Mouse (Mus musculus): ENCODE results near the gene Zfp747.
"Not testable (repeated sequence)": the region's sequence is repeated elsewhere in the genome, so short reads cannot be mapped to it uniquely, and the experiment has no call there.

Gene Zfp747

GRCm38 (mm10) chr7:127371870-127372269 lies 4.0 kb downstream of the Zfp747 start:
- in situ Hi-C loops (cut with MboI, MseI): not testable (repeated sequence)

- in situ Hi-C loops (cut with MboI, MseI): no loop called here
Measured at GRCm38 (mm10) chr7:127371213-127371612, 4.6 kb downstream of the Zfp747 start.

DNA sequence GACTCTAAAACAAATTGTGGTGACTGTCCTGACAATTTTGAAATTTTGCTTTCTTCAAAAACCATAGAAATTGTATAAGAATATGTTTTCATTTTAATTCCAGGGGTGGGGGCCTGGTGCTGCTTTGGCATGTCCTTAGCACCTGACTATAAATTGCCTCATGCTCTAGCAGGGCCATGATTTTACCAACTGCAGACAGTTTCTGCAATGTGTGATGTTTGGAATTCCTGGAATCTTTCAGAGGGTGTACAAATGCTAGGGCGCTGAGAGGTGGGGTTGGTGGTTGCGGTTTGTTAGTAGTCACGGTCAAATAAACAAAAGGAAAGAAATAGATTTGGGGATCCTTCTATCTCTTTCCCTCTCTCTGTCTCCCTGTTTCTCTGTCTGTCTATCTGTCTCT lies 9.6 kb downstream of the Zfp747 start:
- in situ Hi-C loops (cut with MboI, MseI): no loop called here

GRCm38 (mm10) chr7:127364166-127364565 lies 11.7 kb downstream of the Zfp747 start:
- in situ Hi-C loops (cut with MboI, MseI): loop anchor here (5.0 kb wide), 2 partner anchors 53 to 133 kb away; no protein-coding TSS in a partner anchor

DNA sequence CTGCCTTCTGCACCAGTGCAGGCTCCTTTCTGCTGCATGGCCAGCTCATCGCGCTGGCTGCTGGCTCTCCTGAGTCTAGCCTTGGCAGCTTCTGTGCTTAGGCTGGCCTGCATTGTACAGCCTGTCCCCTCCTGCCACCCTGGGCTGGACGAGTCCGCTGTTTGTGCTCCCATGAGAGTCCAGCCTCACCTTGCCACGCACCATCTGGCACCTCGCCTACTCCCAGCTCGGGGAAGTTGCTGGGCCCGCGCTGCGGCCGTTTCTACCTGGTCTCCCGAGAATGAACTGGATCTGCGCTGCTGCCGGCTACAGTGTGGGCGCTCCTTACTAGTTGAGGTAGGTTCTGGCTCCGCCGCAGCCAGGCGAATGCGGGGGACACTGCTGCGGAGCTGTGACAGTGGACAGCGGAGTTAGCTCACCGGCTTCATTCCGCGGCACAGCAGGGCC lies 12.4 kb downstream of the Zfp747 start:
- in situ Hi-C loops (cut with MboI, MseI): loop anchor here (5.0 kb wide), 2 partner anchors 54 to 134 kb away; no protein-coding TSS in a partner anchor

DNA sequence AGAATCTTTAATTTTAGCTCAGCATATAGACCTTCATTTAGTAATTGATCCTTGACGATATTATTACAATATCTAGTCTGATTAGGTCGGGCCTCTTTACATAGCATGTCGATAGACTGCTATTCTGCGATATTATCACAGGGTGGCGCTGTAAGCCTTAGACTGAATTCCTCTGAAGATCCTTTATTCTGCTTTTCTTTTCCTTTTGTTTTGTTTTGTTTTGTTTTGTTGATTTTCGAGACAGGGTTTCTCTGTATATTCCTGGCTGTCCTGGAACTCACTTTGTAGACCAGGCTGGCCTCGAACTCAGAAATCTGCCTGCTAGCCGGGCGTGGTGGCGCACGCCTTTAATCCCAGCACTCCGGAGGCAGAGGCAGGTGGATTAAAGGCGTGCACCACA lies 13.4 kb downstream of the Zfp747 start:
- in situ Hi-C loops (cut with MboI, MseI): loop anchor here (5.0 kb wide), 2 partner anchors 55 to 135 kb away; no protein-coding TSS in a partner anchor

DNA sequence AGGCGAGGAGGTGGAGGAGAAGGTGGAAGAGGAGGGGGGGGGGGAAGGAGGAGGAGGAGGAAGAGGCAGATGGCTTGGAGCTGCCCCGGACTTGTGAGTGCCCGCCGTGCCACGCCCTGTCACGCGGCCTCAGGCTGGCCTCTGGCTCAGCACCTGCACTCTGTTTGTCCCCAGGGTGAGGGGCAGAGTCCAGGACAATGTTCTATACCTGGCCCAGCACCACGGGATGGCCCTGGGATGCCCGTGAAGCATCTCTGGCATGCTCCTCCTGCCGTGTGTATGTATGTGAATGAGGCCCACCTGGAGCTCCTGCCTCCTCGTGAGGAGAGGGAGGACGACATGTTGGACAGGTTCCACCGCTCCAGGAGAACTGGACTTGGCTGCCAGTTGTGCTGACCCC lies 14.4 kb downstream of the Zfp747 start:
- in situ Hi-C loops (cut with MboI, MseI): loop anchor here (5.0 kb wide), 2 partner anchors 56 to 136 kb away; no protein-coding TSS in a partner anchor

- in situ Hi-C loops (cut with MboI, MseI): loop anchor here (5.0 kb wide), 2 partner anchors 57 to 137 kb away; no protein-coding TSS in a partner anchor
Measured at GRCm38 (mm10) chr7:127360265-127360664, 15.6 kb downstream of the Zfp747 start.

DNA sequence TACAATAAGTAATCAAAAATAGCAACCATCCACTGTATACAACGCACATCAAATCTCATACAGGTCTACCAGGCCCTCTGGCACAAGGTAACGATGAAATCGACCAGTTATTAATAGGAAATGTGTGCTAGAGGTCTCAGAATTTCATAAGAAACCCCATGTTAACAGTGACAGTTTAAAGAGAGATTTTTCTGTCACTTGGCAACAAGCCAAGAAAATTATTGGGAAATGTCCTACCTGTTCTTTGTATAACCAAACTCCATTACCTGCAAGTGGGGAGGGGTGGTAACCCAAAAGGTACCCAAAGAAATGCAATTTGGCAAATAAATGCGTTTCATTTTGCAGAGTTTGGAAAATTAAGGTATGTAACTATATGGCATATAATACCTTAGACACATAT lies 17.4 kb downstream of the Zfp747 start:
- in situ Hi-C loops (cut with MboI, MseI): no loop called here

DNA sequence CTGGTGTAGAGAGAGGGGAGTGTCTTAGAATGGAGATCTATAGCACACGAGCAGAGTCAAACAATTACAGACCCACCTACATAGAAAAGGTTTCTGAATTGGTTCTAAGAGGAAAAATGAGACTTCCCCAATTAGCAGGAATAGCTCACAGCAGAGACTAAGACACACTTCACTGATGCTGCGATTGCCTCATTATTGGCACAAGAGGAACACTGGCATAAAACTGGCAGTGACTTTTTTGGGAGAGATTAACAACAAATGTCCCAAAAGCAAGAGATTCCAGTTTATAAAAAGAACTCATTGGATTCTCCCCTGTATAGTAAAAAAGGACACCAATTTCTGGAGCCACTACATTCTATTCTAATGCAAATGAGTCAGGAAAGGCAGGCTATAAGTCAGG lies 18.0 kb downstream of the Zfp747 start:
- in situ Hi-C loops (cut with MboI, MseI): no loop called here

GRCm38 (mm10) chr7:127355796-127356195 lies 20.1 kb downstream of the Zfp747 start:
- in situ Hi-C loops (cut with MboI, MseI): no loop called here

DNA sequence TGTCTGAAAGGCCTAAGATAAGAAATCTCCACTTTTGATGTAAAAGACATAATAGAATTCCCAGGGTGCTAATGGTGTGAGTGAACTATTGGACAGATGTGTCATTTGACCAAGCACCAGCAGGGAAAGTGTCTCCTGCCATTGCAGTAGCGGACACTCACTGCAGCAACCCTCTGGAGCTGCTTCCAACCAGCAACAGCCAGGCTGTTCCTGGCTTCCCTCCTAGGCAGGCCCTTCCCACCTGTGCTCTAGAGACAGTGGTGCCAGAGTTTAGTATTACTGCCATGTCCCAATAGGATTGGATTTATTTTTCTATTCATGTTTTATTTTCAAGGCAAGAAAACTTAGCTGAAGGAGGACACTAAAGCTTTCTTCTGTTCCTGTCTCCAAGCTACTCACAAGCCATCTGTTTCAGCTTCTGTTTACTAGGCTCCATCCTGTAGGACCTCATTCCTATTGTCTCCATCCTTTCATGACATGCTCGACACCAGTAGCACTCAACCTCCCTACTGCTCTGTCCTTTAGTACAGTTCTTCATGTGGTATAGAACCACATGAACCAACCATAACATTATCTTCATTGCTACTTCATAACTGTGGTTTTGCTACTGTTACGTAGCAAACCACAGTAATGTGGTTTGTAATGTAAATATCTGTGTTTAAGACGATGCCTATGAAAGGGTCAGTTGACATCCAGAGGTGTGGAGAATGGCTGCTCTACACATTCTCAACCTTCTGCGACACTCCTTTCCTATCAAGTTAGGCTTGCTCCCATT lies 24.4 kb downstream of the Zfp747 start:
- in situ Hi-C loops (cut with MboI, MseI): no loop called here

- in situ Hi-C loops (cut with MboI, MseI): no loop called here
Measured at GRCm38 (mm10) chr7:127346676-127347075, 29.2 kb downstream of the Zfp747 start.

DNA sequence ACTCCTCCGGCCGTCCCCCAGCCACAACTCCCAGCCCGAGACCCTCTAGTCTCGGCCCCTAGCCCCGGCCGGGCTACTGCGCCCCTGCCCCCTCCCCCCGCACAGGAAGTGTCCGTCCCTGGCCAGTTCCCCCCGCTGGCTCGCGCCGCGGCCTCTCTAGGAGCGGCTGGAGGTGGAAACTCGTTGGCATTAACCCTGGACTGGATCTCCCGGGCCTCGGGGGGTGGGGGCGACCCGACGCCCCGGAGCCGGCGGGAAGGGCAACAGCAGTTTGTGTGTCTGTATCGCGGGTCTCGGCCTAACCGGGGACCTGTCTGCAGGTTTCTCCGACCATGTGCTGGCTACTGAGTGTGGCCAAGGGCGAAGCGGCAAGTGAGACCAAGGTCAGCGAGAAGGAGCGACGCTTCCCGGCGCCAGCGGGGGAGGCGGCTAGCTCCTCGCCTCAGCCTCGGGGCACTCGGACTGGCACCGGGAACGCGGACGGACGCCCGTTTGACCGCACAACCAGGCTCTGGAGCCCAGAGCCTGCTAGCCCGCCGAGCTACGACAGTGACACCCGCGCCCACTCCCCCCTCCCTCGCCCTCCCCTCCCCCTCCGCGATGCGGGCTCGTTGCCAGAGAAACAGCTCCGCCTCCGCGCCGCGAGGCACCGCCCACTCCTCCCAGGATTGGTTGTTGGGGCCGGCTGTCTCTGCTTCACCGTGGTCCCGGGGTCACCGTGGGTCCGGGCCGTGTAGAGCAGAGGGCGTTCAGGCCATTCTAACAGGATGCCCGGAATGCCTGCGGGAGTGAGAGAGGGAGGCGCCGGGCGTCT lies 30.1 kb downstream of the Zfp747 start, which contains the start of gene Zfp768:
Gene Zfp768, minus strand, starts transcription at position 78 of the 814 bp plus-strand sequence.
- in situ Hi-C loops (cut with MboI, MseI): no loop called here

- in situ Hi-C loops (cut with MboI, MseI): no loop called here
Measured at GRCm38 (mm10) chr7:127345092-127345491, 30.8 kb downstream of the Zfp747 start.

DNA sequence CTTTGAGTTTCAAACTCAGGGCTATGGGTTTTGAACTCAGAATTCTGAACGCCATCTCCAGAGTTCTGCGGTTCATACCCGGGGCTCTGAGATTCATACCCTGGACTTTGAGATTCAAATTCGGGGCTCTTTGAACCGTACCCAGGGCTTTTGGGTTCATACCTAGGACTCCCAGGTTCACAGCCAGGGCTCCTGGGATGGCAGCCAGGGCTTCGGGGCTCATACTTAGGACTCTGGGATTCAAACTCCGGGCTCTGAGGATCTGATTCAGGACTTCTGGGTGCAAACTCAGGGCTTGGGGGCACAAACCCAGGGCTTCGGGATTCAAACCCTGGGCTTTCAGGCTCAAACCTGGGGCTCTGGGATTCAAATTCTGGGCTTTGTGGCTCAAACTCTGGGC lies 31.5 kb downstream of the Zfp747 start:
- in situ Hi-C loops (cut with MboI, MseI): no loop called here

GRCm38 (mm10) chr7:127343351-127344019 lies 32.4 kb downstream of the Zfp747 start:
- in situ Hi-C loops (cut with MboI, MseI): no loop called here

DNA sequence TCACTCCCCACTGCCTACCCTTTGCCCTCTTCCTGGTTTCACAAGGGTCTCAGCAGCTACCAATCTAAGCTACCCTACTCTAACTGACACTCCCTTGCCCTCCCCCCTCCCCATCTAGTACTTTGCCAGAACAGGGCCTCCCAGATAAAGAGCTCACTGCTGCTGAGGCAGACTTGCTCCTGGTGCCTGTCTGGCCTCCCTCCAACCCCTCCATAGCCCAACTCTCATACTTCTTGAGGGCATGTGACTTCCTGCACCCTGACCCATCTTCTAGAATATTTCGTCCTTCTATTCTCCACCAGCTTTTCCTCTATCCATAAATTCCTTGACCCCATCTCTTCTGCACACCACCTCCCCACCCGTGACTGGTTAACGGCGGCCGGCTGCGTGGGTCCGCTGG lies 33.0 kb downstream of the Zfp747 start:
- in situ Hi-C loops (cut with MboI, MseI): no loop called here

- in situ Hi-C loops (cut with MboI, MseI): no loop called here
Measured at GRCm38 (mm10) chr7:127342332-127342731, 33.5 kb downstream of the Zfp747 start.

DNA sequence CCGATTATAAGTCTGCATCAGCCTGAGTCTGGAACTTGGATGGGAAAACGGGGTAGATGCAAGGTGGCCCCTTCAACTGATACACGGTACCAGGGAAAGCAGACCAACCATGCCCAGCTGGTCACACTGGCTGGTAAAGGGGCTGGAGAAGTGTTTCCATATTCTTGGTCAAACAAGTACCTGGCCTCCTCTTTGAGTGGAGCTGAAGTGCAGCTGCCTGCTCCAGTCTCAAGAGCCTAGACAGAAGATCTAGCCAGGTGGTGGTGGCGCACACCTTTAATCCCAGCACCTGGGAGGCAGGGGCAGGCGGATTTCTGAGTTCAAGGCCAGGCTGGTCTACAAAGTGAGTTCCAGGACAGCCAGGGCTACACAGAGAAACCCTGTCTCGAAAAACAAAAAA lies 34.0 kb downstream of the Zfp747 start:
- in situ Hi-C loops (cut with MboI, MseI): not testable (repeated sequence)

GRCm38 (mm10) chr7:127341356-127341755 lies 34.5 kb downstream of the Zfp747 start:
- in situ Hi-C loops (cut with MboI, MseI): no loop called here

GRCm38 (mm10) chr7:127337636-127338035 lies 38.2 kb downstream of the Zfp747 start:
- in situ Hi-C loops (cut with MboI, MseI): no loop called here
